Mouse (Mus musculus): ENCODE measurements at regions not wholly inside any gene's neighbourhood (a gene's known extent, or its start where the extent isn't known, plus 50 kb on each side); places are given as distances from the start of the nearest gene placed in this dataset.
"Not testable (repeated sequence)": the region's sequence is repeated elsewhere in the genome, so short reads cannot be mapped to it uniquely, and the experiment has no call there.

DNA sequence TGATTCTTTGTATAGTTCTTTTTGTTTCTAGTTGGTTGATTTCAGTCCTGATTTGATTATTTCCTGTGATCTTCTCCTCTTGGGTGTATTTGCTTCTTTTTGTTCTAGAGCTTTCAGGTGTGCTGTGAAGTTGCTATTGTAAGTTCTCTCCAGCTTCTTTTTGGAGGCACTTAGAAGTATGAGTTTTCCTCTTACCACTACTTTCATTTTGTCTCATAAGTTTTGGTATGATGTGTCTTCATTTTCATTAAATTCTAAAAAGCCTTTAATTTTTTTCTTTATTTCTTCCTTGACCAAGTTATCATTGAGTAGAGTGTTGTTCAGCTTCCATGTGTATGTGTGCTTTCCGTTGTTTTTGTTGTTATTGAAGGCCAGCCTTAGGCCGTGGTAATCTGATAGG, 195.3 kb upstream of the Btg1 start:
- DNase-seq (ENCODE audit: low read depth, low spot score): not testable (repeated sequence)

DNA sequence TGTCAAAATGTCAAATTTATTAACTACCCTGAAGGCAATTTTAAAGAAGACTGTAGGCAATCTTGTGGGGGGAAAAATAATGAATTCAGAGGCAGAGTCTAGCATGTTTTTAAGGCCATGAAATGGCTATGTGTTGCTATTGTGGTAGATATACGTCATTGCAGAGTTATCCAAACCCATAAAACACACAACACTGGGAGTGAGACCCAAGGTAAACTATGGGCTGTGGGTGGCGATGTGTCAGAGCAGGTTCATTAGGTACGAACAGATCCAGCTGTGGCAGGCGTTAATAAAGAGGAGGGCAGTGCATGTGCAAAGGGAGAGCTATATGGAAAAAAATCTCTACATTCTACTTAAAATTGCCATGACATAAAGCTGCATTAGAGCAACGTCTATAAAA, 189.4 kb upstream of the Btg1 start:
- no peak for DNase-seq (ENCODE audit: low read depth, low spot score)

DNA sequence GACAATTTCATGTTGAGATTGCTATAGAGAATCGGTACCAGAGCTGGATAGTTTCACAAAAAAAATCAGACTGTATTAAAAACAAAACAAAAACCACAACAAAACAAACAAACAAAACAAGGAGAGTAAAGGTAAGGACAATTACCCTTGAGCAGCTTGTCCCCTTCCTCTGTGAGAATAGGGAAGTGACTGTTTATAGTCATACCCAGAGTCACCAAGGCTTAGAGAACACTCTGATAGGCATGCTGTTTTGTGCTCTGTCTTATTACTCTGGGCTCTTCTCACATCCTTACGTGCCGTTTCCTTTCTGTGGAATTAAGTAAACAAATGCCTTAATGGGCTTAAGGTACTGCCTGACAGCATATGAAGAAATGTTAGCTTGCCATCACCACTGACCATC, 186.7 kb upstream of the Btg1 start:
- no peak for DNase-seq (ENCODE audit: low read depth, low spot score)

DNA sequence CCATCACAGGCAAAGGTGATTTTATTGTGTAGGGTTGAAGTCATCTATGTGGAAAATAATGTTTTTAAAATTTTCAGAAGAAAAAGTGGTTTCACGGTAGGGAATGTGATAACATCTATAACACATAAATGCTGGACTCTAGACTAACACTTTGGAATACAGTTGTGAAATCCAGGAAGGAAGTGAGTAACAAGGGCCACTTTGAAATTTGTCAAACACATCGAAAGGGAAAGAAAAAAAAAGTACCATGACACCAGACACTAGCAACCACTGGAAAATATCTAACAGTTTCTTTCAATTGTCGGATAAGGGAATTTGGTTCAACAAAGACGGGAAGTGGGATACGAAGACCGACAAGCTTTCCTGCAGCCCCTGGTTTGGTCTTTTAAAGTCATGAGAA, 181.7 kb upstream of the Btg1 start:
- DNase-seq (ENCODE audit: low read depth, low spot score): no peak

DNA sequence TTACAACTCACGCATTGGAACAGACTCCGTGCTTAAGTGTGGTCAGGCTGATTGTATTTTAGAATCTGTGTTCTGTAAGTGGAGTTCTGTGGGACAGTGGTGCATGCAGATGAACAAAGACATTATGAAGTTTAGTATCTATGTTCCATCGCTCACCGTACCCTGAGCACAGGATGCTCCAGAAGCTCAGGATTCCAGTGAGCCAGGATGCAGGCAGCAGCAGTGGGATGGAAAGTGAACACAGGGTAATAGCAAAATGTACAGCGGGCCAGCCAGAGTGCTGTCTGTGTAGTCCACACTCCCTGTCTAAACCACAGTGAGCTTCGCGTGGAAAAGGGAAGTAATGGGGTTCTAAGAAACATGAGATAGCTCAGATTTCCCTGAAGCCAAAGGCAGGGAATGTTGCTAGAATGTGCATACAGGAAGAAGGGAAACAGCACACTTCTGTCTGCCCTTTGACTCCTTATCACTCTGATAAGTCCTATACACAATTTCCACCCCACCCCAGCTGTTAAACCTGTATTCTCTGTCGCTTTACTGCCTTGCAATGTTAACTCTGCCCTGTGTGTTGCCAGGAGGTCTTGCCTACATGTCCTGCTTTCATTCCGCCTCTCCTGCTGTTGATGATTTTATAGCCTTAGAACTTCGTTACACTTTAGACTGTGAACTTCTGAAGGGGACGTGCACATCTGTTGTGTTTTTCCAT, 178.3 kb upstream of the Btg1 start:
- DNase-seq (ENCODE audit: low read depth, low spot score): no peak

DNA sequence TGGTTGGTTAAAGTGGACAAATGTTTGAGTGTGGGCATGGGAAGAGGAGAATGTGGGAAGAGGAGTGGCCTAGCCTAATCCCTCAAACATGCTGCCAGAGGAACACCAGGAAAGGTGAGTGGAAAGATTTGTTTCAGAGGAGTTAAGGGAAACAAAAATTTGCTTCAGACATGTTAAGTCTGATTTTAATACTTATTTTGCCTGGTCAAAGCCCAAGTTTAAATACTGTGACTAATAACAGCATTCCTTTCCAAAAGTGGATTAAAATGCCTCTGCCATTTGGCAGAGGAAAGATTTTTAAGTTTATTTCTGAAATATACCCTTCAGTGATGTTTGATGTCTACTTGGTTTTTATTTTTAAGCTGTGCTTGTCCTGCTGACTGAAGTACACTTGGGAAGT, 174.6 kb upstream of the Btg1 start:
- DNase-seq (ENCODE audit: low read depth, low spot score): no peak

DNA sequence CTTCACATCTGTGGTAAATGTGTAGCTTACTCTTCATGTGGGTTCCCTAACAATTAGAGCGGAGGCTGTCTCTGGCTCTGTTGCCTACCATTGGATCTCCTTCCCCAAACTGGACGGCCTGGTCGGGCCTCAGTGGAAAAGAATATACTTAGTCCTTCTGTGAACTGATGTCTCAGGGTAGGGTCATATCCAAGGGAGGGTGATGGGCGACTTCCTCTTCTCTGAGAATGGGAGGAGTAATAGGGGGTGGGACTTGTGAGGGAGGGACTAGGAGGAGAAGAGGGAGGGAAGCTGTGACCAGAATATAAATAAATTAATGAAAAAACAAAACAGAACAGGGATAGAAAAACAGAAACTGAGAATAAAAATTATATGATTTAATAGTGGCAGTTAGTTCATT, 166.5 kb upstream of the Btg1 start:
- DNase-seq (ENCODE audit: low read depth, low spot score): no peak

DNA sequence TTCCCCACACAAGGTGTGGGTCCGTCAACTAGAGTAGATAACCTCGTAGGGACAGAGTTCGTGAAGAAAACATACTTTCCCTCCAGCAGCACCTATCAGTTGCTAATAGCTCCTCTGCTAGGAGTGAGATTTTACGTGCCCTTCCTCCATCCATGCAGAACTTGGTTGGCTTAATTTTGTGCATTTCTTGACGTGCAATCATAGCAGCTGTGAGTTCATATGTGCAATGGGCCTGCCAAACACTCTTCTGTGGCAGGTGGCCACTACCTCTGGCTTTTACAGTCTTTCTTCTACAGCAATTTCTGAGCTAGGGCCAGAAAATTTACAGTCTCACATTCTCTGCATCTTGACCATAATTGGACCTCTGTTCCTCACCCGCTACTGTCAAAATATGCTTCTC, 161.9 kb upstream of the Btg1 start:
- DNase-seq (ENCODE audit: low read depth, low spot score): no peak

DNA sequence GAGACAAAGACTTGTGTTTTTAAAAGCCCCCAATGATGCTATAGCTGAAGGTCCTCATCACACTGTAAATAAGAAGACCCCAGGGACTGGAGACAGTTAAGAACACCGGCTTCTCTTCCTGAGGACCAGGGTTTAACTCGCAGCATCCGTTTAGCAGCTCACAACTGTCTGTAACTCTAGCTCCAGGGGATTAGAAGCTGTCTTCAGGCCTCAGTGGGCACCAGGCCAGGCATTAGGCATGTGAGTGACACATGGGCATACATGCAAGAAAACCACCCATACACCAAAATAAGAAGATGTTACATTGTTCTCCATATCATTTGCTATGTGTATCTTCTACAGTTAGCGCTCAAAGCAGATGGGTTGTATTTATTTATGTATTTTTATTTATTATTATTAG, 158.3 kb upstream of the Btg1 start:
- DNase-seq (ENCODE audit: low read depth, low spot score): no peak

DNA sequence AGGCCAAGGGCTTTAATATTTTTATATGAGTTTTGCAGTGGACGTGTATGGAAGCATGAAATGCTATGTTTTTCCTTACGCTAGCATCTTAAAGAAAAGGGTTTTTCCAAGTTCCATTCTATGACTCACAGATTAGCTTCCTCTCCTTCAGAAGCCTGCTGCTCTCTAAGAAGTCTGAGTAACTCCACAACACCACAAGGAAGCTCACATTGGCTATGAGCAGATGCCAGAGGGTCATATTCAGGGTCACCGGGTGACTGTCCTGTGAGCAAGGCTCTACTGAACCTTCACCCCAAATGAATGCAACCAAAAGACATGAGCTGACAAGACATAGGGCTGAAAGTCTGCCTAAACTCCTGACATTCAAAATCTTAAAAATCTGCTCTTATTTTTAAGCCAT, 157.6 kb upstream of the Btg1 start:
- no peak for DNase-seq (ENCODE audit: low read depth, low spot score)

DNA sequence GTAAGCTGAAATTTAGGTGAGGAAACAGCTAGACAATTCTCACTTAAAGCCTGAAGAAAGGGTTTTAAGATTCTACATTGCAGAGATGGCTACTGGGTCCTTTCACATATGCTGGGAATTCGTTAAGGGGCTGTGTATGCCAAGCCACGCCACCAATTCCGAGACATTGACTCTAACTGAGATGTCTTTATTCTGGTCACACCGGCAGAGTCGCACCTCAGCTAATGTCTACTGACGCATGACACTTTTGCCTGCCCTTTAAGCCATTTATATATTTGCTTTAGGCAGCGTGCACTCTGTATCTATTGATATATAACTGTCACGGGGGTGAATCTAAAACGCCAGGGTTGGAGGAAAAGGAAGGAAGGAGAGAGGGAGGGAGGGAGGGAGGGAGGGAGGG, 156.7 kb upstream of the Btg1 start:
- DNase-seq (ENCODE audit: low read depth, low spot score): no peak

DNA sequence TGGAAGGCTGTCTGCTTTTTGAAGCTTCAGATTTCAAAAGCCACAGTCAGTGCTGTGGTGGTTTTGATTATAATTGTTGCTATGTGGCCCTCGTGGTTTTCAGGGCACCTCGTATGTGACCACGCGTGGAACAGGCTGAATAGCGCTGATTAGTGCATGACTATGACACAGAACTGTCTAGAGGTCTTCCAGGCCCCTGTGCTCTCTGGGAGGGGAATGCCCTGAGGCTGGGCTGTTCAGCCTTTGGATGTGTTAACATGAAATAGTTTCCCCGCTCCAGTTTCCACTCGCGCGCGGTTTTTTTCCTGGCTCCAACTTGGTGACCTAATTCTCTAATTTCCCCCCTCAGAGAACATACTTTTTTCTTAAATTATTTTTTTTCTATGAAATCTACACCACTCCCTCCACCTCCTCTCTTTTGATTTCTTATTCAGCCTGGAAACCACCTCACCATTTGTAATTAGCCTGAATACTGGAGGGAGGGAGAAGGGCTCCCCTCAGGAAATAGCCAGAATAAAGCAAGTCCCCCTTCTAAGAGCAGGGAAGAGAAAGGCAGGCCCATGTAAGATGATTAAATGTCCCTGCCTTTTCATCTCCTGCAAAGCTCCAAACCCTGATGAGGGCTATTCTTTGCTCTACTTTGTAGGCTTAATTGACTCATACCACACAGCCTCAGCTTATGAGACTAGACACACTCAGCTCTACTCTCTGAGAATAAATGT, 156.0 kb upstream of the Btg1 start:
- no peak for DNase-seq (ENCODE audit: low read depth, low spot score)

DNA sequence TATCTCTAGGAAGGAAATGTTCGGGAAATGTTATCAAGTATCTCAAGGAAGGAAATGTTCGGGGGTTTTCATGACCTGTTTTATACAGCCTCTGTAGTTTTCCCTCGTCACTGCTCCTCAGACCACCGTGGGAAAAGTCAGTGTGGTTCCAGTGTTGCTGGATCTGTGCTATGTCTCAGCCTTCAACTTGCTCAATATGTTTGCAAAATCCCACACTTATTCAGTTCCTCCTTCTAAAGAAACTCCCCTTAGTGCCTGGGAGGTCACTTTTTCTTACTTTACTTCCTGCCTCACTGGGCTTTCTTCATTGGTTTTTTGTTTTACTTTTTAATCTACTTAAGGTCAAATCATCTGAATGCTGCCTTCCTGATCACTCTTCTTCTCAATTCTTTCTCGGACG, 150.8 kb upstream of the Btg1 start:
- no peak for DNase-seq (ENCODE audit: low read depth, low spot score)

DNA sequence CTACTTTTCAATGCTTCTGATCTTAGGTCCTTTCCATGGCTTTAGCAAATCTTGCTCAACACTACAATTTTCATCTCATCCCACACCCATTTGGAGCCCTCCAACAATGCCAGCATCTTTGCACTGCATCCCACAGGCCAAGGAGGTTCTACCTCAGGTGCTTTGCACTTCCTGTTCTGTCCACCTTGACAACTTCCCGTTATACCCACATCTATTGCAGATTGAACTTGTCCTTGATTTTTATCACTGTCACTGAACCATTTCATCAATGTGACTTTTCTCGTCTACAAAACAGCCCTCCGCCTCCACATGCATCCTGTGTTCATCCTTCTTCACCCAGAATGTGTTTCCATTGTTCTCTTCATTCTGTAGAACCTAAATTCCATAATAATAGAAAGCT, 150.0 kb upstream of the Btg1 start:
- DNase-seq (ENCODE audit: low read depth, low spot score): no peak

DNA sequence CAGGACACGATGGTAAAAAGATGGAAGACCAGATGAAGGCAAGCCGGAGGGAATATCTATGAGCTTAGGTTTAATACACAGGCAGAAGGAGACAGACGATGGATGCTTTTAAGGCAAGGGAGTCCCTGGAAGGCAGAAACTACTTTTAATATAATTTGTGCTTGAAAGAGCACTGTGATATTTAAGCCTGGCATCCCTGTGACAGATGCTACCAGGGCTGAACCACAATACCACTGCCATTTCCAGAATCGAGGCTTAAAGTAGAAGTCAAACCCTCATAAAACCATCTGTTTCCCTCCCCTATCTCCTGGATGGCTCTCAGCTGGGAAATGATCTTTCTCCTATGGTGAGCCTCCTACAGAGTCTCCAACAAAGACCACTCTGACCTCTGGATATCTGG, 149.1 kb upstream of the Btg1 start:
- no peak for DNase-seq (ENCODE audit: low read depth, low spot score)

DNA sequence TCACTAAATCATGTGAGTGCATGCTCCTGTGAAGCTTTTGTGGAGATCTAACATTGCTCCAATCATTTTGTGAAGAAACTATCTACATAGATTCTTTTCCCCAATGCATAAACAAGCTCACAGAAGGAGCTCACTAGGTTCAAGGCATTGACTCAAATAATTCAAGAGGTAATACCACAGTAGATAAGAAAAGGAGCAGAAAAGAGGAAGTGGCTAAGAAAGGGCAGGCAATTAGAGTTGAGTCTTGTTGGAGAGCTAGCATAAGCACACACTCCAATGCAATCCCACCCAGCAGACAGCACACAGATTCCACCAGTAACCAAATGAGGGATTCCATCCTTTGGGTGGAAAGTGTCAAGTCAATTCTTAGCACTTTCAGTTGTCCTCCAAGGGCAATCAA, 145.3 kb upstream of the Btg1 start:
- DNase-seq (ENCODE audit: low read depth, low spot score): no peak

DNA sequence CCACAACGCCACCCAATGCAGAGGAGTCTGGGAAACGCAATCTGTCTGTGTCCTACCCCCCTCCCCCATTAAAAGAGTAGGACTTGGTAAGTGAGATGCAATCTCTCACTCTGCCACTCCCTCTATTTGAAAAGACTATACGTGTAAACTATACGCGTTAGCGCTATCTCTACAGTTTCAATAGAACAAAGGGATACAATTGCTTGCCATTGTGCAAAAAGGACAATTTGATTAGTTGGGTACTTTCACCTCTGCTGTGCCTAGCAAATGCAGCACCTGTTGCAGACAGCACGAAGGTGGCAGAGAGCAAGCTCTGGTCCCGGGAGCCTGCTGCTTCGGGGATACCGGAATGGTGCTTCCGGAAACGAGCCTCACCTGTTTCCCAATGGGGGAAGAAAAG, 137.5 kb upstream of the Btg1 start:
- DNase-seq (ENCODE audit: low read depth, low spot score): peak; percentile 21

DNA sequence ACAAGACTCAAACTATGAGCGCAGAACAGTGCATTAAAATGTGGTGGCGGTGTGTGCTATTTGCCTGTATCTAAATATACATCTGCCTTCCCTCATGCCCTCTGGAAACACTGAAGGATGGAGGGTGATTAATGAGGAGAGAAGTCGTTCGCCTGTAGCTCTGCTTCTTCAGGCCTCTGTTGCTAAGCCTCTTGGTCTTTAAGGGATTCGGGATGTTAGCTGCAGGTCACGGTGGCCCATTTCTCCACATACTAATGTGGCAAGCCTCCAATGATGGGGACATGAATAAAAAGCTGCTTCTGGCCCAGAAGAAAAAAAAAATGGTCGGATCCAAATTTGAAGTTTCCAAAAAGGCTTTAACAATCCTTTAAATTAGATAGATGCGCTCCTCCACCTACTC, 137.0 kb upstream of the Btg1 start:
- no peak for DNase-seq (ENCODE audit: low read depth, low spot score)

DNA sequence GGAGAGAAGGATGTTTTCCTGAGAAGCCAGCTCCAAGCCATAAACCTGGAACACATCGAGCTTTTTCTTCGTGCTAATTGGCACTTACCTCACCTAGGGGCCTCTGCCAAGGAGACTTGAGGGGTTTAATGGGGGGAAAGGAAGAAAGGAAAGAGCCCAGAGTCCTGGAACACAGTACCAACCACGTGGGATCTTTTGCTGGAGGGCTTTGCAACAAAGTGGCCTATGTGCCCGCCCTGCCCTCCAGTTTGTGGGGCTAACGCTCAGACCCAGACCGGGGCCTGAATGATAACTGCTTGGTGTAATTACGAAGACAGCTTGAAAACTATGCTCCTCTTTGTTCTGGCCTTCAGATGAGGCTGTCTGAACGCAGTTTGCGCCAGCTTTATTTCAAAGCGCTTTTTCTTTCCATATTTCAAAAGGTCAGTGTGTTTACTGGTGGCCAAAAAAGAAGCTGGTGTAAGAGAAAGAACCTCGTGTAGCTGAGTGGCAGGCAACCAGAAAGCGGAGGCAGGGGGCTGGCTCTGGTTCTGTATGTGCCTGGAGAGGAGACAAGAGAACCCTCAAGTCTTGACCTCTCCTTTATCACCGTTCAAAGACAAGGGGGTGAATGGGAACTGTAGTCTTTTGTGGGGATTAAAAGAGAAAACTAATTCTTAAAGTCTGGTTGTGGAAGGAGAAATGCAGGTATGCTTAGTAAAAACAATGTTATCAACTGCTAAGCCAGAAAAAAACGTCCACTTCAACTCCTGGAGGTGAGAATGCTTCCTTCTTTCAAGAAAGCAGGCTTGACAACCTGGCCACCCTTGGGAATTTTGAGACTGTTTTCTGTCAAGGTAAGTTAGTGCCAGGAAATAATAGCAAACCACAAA, 136.1 kb upstream of the Btg1 start:
- no peak for DNase-seq (ENCODE audit: low read depth, low spot score)

DNA sequence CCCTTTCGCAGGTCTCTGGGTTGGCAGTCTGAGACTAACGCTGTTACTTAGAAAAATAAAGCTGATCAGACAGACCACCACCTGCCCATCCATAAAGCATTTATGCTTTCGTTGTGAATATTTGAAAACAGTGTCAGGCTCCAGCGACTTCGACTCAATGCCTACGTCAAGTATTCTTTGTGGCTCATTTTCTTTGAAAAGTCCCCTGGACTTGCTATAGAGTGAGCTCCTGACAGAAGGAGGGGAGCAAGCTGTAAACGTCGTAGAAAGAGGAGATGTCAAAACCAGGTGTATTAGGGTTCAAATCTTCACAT, 135.5 kb upstream of the Btg1 start:
- DNase-seq (ENCODE audit: low read depth, low spot score): no peak

DNA sequence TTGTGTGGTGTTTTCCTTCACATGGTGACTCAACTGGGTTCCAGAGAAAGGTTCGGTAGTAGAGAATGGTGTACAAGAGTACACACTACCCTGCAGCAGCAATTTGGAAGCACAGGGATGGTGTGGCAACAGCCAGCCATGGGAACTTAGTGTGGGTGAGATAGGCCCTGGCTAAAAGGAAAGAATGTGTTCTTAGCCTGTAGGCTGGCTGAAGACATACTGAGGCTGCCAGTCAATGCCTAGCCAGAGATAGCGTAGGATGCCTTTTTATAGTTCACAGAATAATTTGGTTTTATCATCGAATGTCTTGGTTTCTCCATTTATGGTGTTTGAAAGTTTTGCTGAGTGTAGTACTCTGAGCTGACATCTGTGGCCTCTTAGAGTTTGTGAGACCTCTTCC, 130.1 kb upstream of the Btg1 start:
- DNase-seq (ENCODE audit: low read depth, low spot score): no peak

DNA sequence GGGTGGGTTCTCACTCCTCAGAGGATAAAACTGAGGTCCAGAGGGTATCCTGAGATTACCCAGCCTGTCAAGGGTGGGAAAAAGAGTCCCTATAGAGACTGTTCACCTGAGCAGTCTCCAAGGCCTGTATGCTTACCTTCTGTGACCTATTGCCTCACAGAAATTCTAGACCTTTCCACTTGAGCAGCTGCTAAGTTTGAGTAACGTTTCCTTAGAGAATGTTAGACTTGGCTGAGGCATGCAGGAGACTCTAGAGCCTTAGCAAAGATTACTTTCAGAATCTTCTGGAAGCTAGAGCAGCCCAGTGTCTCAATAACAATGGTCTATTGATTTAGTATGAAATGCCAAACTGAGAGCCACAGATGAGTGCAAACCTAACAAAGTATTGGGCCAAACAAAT, 123.1 kb upstream of the Btg1 start:
- DNase-seq (ENCODE audit: low read depth, low spot score): no peak

DNA sequence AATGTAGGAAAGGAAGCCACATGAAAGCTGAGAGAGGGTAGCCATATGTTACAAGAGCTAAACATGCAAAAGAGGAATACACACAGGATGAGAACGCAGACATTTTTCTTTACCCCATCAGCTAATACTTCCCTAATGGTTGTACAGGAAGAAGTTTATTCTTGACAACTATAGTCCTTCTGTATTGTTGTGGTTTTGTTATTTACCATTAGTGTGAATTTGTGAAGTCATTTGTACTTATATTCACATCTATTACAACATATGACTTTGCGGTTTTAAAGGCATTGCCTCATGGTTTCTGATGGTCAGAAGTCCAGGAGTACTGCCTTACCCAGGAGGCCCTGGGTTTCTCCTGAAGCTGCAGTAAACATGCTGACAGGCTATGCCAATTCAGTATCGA, 120.1 kb upstream of the Btg1 start:
- DNase-seq (ENCODE audit: low read depth, low spot score): no peak

Data from R1 (cell line).